Mouse (Mus musculus) cerebellum, adult 2 months (tissue): Measurements from ENCODE around the gene Ddx41.
"Not testable (repeated sequence)": the region's sequence is repeated elsewhere in the genome, so short reads cannot be mapped to it uniquely, and the experiment has no call there.

Source experiments
- CTCF ChIP-seq: fragments of 200-500 bp; IDR thresholded peaks from 2 replicates; pipeline ENCODE4 v1.5.1; 2011; ENCODE audit warnings: low read depth, mild to moderate bottlenecking, control low read depth, low read length, moderate library complexity, borderline replicate concordance; ENCODE audit not compliant: insufficient read depth
- POLR2A ChIP-seq: fragments of 200-500 bp; IDR thresholded peaks from 2 replicates; pipeline ENCODE4 v1.6.1; 2011; ENCODE audit warnings: low read length, control low read depth, borderline replicate concordance; ENCODE audit not compliant: insufficient read depth

GRCm38 (mm10) chr13:55568524-55568923, 32.1 kb upstream of the Ddx41 start:
- not testable (repeated sequence) for TF ChIP-seq POLR2A, CTCF
